Mouse (Mus musculus) macrophage (primary cell): ENCODE data around the gene 1700113H08Rik. TPM values are rescaled to one million over a fixed set of nuclear protein-coding genes. Genes with fewer than 3 reads are reported as not detected.

Experiments
- H3K27ac ChIP-seq: fragments of 350-480 bp; formaldehyde crosslinking; 2 replicates; pipeline ENCODE4 v1.9.0; 2021
- H3K36me3 ChIP-seq: fragments of 350-480 bp; formaldehyde crosslinking; 2 replicates; pipeline ENCODE4 v1.9.0; 2021; ENCODE audit errors: inconsistent target
- H3K4me3 ChIP-seq: fragments of 350-480 bp; formaldehyde crosslinking; 2 replicates; pipeline ENCODE4 v1.9.0; 2021; ENCODE audit errors: inconsistent target
- H3K79me2 ChIP-seq: fragments of 350-480 bp; formaldehyde crosslinking; 2 replicates; pipeline ENCODE4 v1.9.0; 2021; ENCODE audit errors: inconsistent target
- WGBS: methylation state at CpG from one replicate; pipeline ENCODE4 v1.1.7; 2026; ENCODE audit warnings: inconsistent platforms; ENCODE audit not compliant: missing documents; 5-methylcytosine and 5-hydroxymethylcytosine counted together
- polyA plus RNA-seq: library from polyadenylated mRNA; stranded (reverse); fragments of 250-400 nt; gene quantifications from 3 replicates; pipeline ENCODE4 v1.2.4, GENCODE M21; 2018; ENCODE audit warnings: inconsistent platforms

The 1700113H08Rik gene
- polyA plus RNA-seq, 1 experiment from 2014 or later = not detected

- no peaks in the 10 kb centered on the region for H3K36me3 ChIP-seq
- no peak overlapping the region for H3K27ac ChIP-seq
- H3K79me2 ChIP-seq = no peaks in the 10 kb centered on the region
- 82% methylated on average over 1 of the region's 1 CpGs for WGBS
- no peak overlapping the region for H3K4me3 ChIP-seq
These were observed 151.6 kb downstream of the 1700113H08Rik start for GRCm38 (mm10) chr10:87209466-87209865.

DNA sequence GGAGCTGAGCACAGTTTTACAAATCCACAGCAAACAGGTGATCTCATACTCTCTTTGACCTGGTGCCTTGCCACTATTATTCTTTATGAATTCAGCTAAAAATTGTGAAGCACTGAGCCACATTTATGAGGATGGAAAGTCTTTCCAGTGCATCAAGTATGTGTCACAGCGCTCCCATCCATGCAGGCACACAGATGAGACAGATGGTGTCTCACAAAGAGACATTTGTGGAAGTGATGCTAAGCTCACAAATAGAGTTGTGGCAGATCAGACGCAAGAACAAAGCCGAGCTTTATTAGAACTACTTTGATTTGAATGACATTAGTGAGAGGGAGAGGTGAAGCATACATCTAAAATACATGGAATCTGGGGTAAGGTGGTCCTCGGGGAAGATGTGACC is 153.2 kb downstream of the 1700113H08Rik start:
- Histone ChIP-seq H3K79me2 (no peaks in the 10 kb centered on the region), H3K4me3 (no peak overlapping the region), H3K36me3 (no peaks in the 10 kb centered on the region), H3K27ac (no peak overlapping the region)
- 84% methylated on average over 4 of the region's 4 CpGs for WGBS

DNA sequence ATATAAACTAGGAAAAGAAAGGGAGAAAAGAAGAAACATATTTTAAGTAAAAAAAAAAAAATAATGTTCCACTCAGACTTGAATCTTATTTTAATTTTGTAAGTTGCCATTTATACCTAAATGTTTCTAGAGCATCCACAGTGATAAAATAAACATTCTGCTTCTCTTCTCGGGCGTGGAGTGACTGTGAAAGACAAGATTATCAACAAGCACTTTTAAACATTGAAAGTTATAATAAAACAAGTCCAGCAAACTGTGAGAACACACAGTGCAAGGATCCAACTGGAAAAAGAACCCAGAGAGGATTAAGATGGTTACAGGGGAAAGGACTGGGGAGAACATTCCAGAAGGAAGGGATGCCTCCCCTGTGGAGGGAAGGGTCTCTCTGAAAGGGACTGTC is 155.0 kb downstream of the 1700113H08Rik start:
- no peak overlapping the region for H3K27ac ChIP-seq
- no peaks in the 10 kb centered on the region for H3K36me3 ChIP-seq
- WGBS = 71% methylated on average over 2 of the region's 2 CpGs
- no peaks in the 10 kb centered on the region for H3K79me2 ChIP-seq
- no peak overlapping the region for H3K4me3 ChIP-seq

GRCm38 (mm10) chr10:87230071-87230910 is 172.4 kb downstream of the 1700113H08Rik start:
- WGBS = 74% methylated on average over 31 of the region's 31 CpGs

GRCm38 (mm10) chr10:87239332-87240008 is 181.6 kb downstream of the 1700113H08Rik start:
- Histone ChIP-seq H3K27ac (no peak overlapping the region), H3K4me3 (no peak overlapping the region), H3K36me3 (no peaks in the 10 kb centered on the region), H3K79me2 (no peaks in the 10 kb centered on the region)
- WGBS = 78% methylated on average over 9 of the region's 9 CpGs

More at GRCm38 (mm10) chr10:87230071-87230910, 172.4 kb downstream of the 1700113H08Rik start:
- Histone ChIP-seq H3K36me3 (no peaks in the 10 kb centered on the region), H3K4me3 (no peak overlapping the region), H3K27ac (no peak overlapping the region), H3K79me2 (no peaks in the 10 kb centered on the region)

DNA sequence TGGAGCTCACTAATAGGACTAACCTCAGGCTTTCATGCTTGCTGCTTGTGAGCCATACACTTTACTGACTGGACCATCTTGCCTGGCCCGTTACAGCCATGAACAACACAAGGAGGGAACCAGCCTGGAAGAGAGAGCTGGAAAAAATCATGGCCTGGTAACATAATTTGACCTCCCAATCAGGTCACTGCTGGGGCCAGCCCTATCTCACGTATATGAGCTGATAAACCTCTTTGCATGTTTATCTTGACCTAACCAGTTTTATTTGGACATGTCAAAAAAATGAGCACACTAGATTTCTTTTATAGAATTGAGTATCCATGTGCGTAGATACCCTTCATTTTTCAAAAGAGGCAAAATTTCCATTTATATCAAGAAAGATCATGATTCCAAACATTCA is 213.9 kb downstream of the 1700113H08Rik start:
- 77% methylated on average over 3 of the region's 3 CpGs for WGBS
- H3K79me2 ChIP-seq = no peaks in the 10 kb centered on the region
- H3K36me3 ChIP-seq = no peaks in the 10 kb centered on the region
- no peak overlapping the region for H3K27ac ChIP-seq
- H3K4me3 ChIP-seq = no peak overlapping the region

DNA sequence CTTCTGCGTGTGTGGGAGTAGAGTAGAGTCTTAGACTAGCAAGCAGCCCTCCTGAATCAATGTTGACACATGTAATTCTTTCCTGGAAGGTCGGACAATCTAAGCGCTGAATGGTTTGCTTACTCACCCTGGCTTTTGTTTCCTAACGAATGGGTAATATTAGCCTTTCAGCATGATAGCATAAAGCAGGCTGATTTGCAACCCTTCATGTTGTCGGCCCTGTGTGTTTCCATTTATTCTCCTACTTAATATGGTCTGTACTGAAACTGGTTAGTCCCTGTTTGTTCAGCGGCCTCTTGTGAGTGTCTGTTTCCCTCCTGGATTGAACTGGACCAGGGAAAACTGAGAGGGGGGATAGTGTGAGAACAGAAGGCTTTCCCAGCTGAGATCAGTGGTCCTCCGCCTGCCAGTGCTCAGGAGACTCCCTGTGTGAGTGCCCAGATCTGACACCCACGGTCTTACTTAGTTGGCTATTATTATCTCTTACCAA is 214.3 kb downstream of the 1700113H08Rik start:
- 85% methylated on average over 8 of the region's 8 CpGs for WGBS
- no peak overlapping the region for H3K27ac ChIP-seq
- no peaks in the 10 kb centered on the region for H3K79me2 ChIP-seq
- no peak overlapping the region for H3K4me3 ChIP-seq
- no peaks in the 10 kb centered on the region for H3K36me3 ChIP-seq

- Histone ChIP-seq H3K27ac (no peak overlapping the region), H3K4me3 (no peak overlapping the region), H3K36me3 (no peaks in the 10 kb centered on the region), H3K79me2 (no peaks in the 10 kb centered on the region)
These were observed 217.2 kb downstream of the 1700113H08Rik start for GRCm38 (mm10) chr10:87275075-87275474.

Other genes with a start within 250 kb of the 1700113H08Rik start
- gene Stab2, start 50.0 kb upstream of the 1700113H08Rik start, polyA plus RNA-seq = 15.9 to 85.0 TPM (median 25.5 TPM) in 3 replicates